In genomic region chr6:57605546-57606307, GRCm38 (mm10) we compare ENCODE assay signal across 18 mouse cellular contexts. TPM values are rescaled to one million over a fixed set of nuclear protein-coding genes. Genes with fewer than 3 reads are reported as not detected.
DNase-seq lines count a peak whose midpoint lies in the region; ATAC-seq and TF ChIP-seq lines count a peak whose summit lies in the region.
"Had no signal": no experiment of that assay in that cellular context is flagged by ENCODE, and none has a peak within 500 bp of the region (broad histone marks: within the 10 kb centered on the region; RNA-seq: fewer than 3 reads in every experiment).

No protein-coding gene starts in this region.

- H3K27ac ChIP-seq in forebrain, postnatal 0 days (ENCODE audit: low read depth, low read length): no peak overlapping the region
- no peak overlapping the region for H3K27ac ChIP-seq in forebrain, embryonic 14.5 days (ENCODE audit: low read depth, low read length)
- H3K27ac ChIP-seq in heart, embryonic 10.5 days: no peak overlapping the region
- H3K27ac ChIP-seq: embryonic facial prominence, embryonic 12.5 days; heart, embryonic 15.5 days; hindbrain, embryonic 12.5 days had no signal

- peak; percentile 54 for DNase-seq in forebrain, postnatal 0 days
- no peak for DNase-seq in forebrain, embryonic 14.5 days (ENCODE audit: low spot score)
- peak; percentile 35 to 50 for DNase-seq in layer of hippocampus, adult 8-10 months (ENCODE audit: low spot score in 2 of 2)
- DNase-seq in left cerebral cortex, postnatal 14 days (ENCODE audit: low spot score in 2 of 2): peak; percentile 56 to 87
- DNase-seq in right cerebral cortex, postnatal 36 days (ENCODE audit: low spot score in 2 of 2): peak; percentile 54 to 75
- DNase-seq in heart, embryonic 10.5 days (ENCODE audit: low spot score): no peak
- DNase-seq in heart, postnatal 10 days: no peak
- DNase-seq: adrenal gland, adult 2 months; cerebellum, adult 2 months; heart, adult 11 months; liver; lung, adult 18-20 months; thymus, adult 2 months had no signal

- peak; percentile 86 for ATAC-seq in forebrain, postnatal 0 days
- no peak for ATAC-seq in forebrain, embryonic 14.5 days
- no peak for ATAC-seq in erythroid progenitor cell, adult 5-6 weeks (replicated peaks; ENCODE audit: low FRiP score, poor library complexity, severe bottlenecking)
- ATAC-seq: midbrain, embryonic 16.5 days had no signal

- H3K4me1 ChIP-seq in forebrain, postnatal 0 days (ENCODE audit: insufficient read depth): no peaks in the 10 kb centered on the region
- no peaks in the 10 kb centered on the region for H3K4me1 ChIP-seq in forebrain, embryonic 14.5 days (ENCODE audit: control insufficient read depth, insufficient read depth, low read length)
- no peaks in the 10 kb centered on the region for H3K4me1 ChIP-seq in heart, embryonic 10.5 days
- H3K4me1 ChIP-seq: embryonic facial prominence, embryonic 12.5 days; heart, embryonic 15.5 days; hindbrain, embryonic 12.5 days had no signal

- no peaks in the 10 kb centered on the region for H3K36me3 ChIP-seq in forebrain, postnatal 0 days (ENCODE audit: insufficient read depth)
- H3K36me3 ChIP-seq in forebrain, embryonic 14.5 days (ENCODE audit: control insufficient read depth, insufficient read depth, low read length): no peaks in the 10 kb centered on the region
- H3K36me3 ChIP-seq in heart, embryonic 10.5 days: no peaks in the 10 kb centered on the region
- H3K36me3 ChIP-seq: embryonic facial prominence, embryonic 12.5 days; heart, embryonic 15.5 days; hindbrain, embryonic 12.5 days had no signal

- intact Hi-C loops in left cerebral cortex, postnatal 14 days (cut with DNase I): loop anchor here (5.0 kb wide), 1 partner anchor 97 kb away; the partner anchor contains the start of gene Lancl2
- intact Hi-C loops in heart, postnatal 10 days (cut with DNase I): loop anchor here (5.0 kb wide), 1 partner anchor 257 kb away; no protein-coding TSS in a partner anchor

- H3K9ac ChIP-seq in forebrain, postnatal 0 days: no peak overlapping the region
- H3K9ac ChIP-seq in forebrain, embryonic 14.5 days (ENCODE audit: low read length): no peak overlapping the region
- H3K9ac ChIP-seq: embryonic facial prominence, embryonic 12.5 days; heart, embryonic 15.5 days; hindbrain, embryonic 12.5 days had no signal

- H3K4me2 ChIP-seq in forebrain, postnatal 0 days (ENCODE audit: low read depth): no peak overlapping the region
- H3K4me2 ChIP-seq in forebrain, embryonic 14.5 days (ENCODE audit: low read length): no peak overlapping the region
- H3K4me2 ChIP-seq: embryonic facial prominence, embryonic 12.5 days; heart, embryonic 15.5 days; hindbrain, embryonic 12.5 days had no signal

- no peaks in the 10 kb centered on the region for H3K27me3 ChIP-seq in forebrain, postnatal 0 days (ENCODE audit: insufficient read depth, low read length)
- no peaks in the 10 kb centered on the region for H3K27me3 ChIP-seq in forebrain, embryonic 14.5 days (replicated peaks; ENCODE audit: control insufficient read depth, insufficient read depth, low read length)
- H3K27me3 ChIP-seq in heart, embryonic 10.5 days (ENCODE audit: insufficient read depth, poor library complexity, severe bottlenecking): no peaks in the 10 kb centered on the region
- H3K27me3 ChIP-seq: embryonic facial prominence, embryonic 12.5 days; heart, embryonic 15.5 days; hindbrain, embryonic 12.5 days had no signal

- no peak for TF ChIP-seq CTCF in forebrain, postnatal 0 days (IDR thresholded peaks at IDR 0.05; ENCODE audit: low read depth)

- H3K4me3 ChIP-seq in forebrain, postnatal 0 days (ENCODE audit: low read depth, low read length): no peak overlapping the region
- no peak overlapping the region for H3K4me3 ChIP-seq in forebrain, embryonic 14.5 days (ENCODE audit: low read depth, low read length)
- H3K4me3 ChIP-seq in heart, embryonic 10.5 days: no peak overlapping the region
- H3K4me3 ChIP-seq: embryonic facial prominence, embryonic 12.5 days; heart, embryonic 15.5 days; hindbrain, embryonic 12.5 days had no signal

- H3K9me3 ChIP-seq in forebrain, postnatal 0 days (ENCODE audit: low read length): no peaks in the 10 kb centered on the region
- H3K9me3 ChIP-seq in forebrain, embryonic 14.5 days (replicated peaks; ENCODE audit: control insufficient read depth, low read length): no peaks in the 10 kb centered on the region
- H3K9me3 ChIP-seq in heart, embryonic 10.5 days: no peaks in the 10 kb centered on the region
- H3K9me3 ChIP-seq: embryonic facial prominence, embryonic 12.5 days; heart, embryonic 15.5 days; hindbrain, embryonic 12.5 days had no signal

- 79% methylated on average over 7 of the region's 7 CpGs for WGBS in forebrain, postnatal 0 days
- 90% methylated on average over 7 of the region's 7 CpGs for WGBS in forebrain, embryonic 14.5 days
- WGBS in heart, embryonic 10.5 days: 90% methylated on average over 7 of the region's 7 CpGs

RNA-seq across cellular contexts. Expression of gene Herc6, which starts 24.9 kb away (rescaled TPM):
- 1.8 and 2.2 TPM in 2 replicates for total RNA-seq in forebrain, postnatal 0 days (2014; rRNA removed)
- polyA plus RNA-seq in forebrain, postnatal 0 days (2015; fragmentation: Nextera tagmentation; extraction: Ambion mirVana): 0.73 and 1.1 TPM in 2 replicates
- polyA plus RNA-seq in forebrain, embryonic 14.5 days (2014; fragmentation: Nextera tagmentation; extraction: Ambion mirVana): 1.4 and 1.5 TPM in 2 replicates
- 10 to 100 TPM in 3 of 4 experiments, 1 to 10 TPM in 1; 9.7 to 13.5 (median 11.4) TPM for total RNA-seq in layer of hippocampus, adult 8-10 months (2022)
- 1 to 10 TPM; 4.8 to 6.5 TPM for total RNA-seq in left cerebral cortex, postnatal 14 days (2021)
- polyA plus RNA-seq in heart, embryonic 10.5 days (2016; fragmentation: Nextera tagmentation; extraction: Ambion mirVana): 5.4 and 5.8 TPM in 2 replicates
- 31.4 and 47.8 TPM in 2 replicates for total RNA-seq in erythroid progenitor cell, adult 5-6 weeks (2015; ENCODE audit: low replicate concordance)
- total RNA-seq in erythroid progenitor cell, adult 5-6 weeks (2017; ENCODE audit: low replicate concordance): 64.6 and 111 TPM in 2 replicates
- 1 to 10 TPM; 2.4 to 3.6 TPM for total RNA-seq in heart, postnatal 10 days (2021)

Comparison
In these comparisons a context has a peak if more than half of its experiments do, and no peak if none do; other contexts are left out.
1. DNase-seq: peak in forebrain, postnatal 0 days (single experiment), layer of hippocampus, adult 8-10 months (2 of 2), left cerebral cortex, postnatal 14 days (2 of 2) and right cerebral cortex, postnatal 36 days (2 of 2); none in forebrain, embryonic 14.5 days (single experiment), heart, embryonic 10.5 days (single experiment) and heart, postnatal 10 days (0 of 2).